Mouse (Mus musculus) stomach, postnatal 0 days (tissue): ENCODE data around the gene Galnt14. TPM values are rescaled to one million over a fixed set of nuclear protein-coding genes. Genes with fewer than 3 reads are reported as not detected.

ENCODE experiments used
- ATAC-seq: fragments of 200-750 bp; cut with Nextera tagmentation; 2 replicates; pipeline ENCODE4 v1.8.0; 2017; ENCODE audit not compliant: low FRiP score, low TSS enrichment
- DNase-seq: peaks from one replicate; pipeline ENCODE4 v3.0.0-alpha.2; 2016; ENCODE audit warnings: low spot score
- H3K27ac ChIP-seq: fragments of 300-500 bp; sonication (generic); replicated peaks from 2 replicates; pipeline ENCODE4 v1.5.1; 2014; ENCODE audit warnings: mild to moderate bottlenecking, control low read depth
- H3K27me3 ChIP-seq: fragments of 300-500 bp; sonication (generic); 2 replicates; pipeline ENCODE4 v1.6.1; 2014; ENCODE audit warnings: low read length; ENCODE audit not compliant: control insufficient read depth, insufficient read depth
- H3K36me3 ChIP-seq: fragments of 300-500 bp; sonication (generic); 2 replicates; pipeline ENCODE4 v1.6.1; 2014; ENCODE audit warnings: low read length, mixed read lengths; ENCODE audit not compliant: control insufficient read depth, insufficient read depth
- H3K4me1 ChIP-seq: fragments of 300-500 bp; sonication (generic); replicated peaks from 2 replicates; pipeline ENCODE4 v1.6.1; 2014; ENCODE audit warnings: antibody characterized with exemption; ENCODE audit not compliant: control insufficient read depth, insufficient read depth
- H3K4me2 ChIP-seq: fragments of 300-500 bp; sonication (generic); replicated peaks from 2 replicates; pipeline ENCODE4 v1.6.1; 2014; ENCODE audit warnings: low read depth, mild to moderate bottlenecking, control low read depth, moderate library complexity
- H3K4me3 ChIP-seq: fragments of 300-500 bp; sonication (generic); 2 replicates; pipeline ENCODE4 v1.5.1; 2014; ENCODE audit warnings: low read depth, low read length, control low read depth
- H3K9ac ChIP-seq: fragments of 300-500 bp; sonication (generic); 2 replicates; pipeline ENCODE4 v1.6.1; 2014; ENCODE audit warnings: mild to moderate bottlenecking, low read length, control low read depth, mixed read lengths
- H3K9me3 ChIP-seq: fragments of 300-500 bp; sonication (generic); 2 replicates; pipeline ENCODE4 v1.6.1; 2016; ENCODE audit warnings: low read length; ENCODE audit not compliant: control insufficient read depth
- CTCF ChIP-seq: IDR thresholded peaks from 2 replicates; pipeline ENCODE4 v1.5.1; 2016; ENCODE audit warnings: antibody characterized with exemption, low read depth, mild to moderate bottlenecking, moderate library complexity
- EP300 ChIP-seq: optimal IDR thresholded peaks from 2 replicates; pipeline ENCODE3; 2016; ENCODE audit warnings: antibody characterized with exemption
- WGBS: fragments of 180-500 bp; shearing (Covaris S2); extraction: QIAGEN DNeasy Blood & Tissue Kit; methylation state at CpG from one replicate; pipeline ENCODE4 v1.1.7; 2014; 5-methylcytosine and 5-hydroxymethylcytosine counted together
- polyA plus RNA-seq: library from polyadenylated mRNA; unstranded; fragments of >200 nt; fragmentation: Nextera tagmentation; extraction: Ambion mirVana; gene quantifications from 2 replicates; pipeline ENCODE4 v1.2.1, GENCODE M21; 2015

Gene Galnt14
- polyA plus RNA-seq, 1 experiment from 2014 or later = 0.07 TPM

DNA sequence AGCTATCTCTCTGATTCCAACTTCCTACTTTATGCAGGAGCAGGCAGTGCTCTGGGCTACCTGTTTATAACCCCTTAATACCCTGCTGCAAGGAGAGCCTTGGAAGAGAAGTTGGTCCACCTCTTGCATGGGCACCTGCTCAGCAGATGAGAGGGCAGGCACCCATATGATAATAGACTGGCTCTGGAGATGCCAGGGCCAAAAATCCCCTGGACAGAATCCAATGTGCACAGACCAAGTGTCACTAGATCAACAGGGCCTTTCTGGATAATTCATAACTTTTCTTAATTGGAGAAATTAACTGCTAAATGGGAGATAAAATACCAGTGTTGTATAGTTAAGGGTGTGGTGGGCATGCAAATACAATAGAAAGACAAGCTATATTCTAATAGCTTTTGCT lies 6.7 kb downstream of the Galnt14 start:
- Histone ChIP-seq H3K4me2 (no peak overlapping the region), H3K27ac (no peak overlapping the region), H3K9me3 (no peaks in the 10 kb centered on the region), H3K27me3 (no peaks in the 10 kb centered on the region), H3K9ac (no peak overlapping the region), H3K4me3 (no peak overlapping the region), H3K36me3 (no peaks in the 10 kb centered on the region), H3K4me1 (no peaks in the 10 kb centered on the region)
- no peak for TF ChIP-seq EP300
- TF ChIP-seq CTCF = no peak
- no peak for DNase-seq
- ATAC-seq = no peak

DNA sequence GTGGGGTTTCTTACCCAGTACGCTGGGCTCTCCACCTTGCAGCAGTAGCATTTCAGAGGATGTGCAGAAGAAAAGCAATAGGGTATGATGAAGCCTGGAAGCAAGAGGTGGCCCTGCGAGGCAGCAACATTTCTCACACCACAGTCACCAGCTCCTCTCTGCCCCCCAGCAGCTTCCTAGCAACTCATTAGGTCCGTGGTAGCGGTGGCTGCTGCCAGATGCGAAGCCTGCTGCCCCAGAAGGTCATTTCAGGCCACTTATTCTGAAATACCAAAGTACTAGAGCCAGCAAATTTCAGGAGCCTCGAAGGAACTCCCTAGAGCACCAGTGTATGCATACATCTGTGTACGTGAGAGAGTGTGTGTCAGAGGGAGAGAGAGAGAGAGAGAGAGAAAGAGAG lies 9.2 kb downstream of the Galnt14 start:
- H3K27ac ChIP-seq = no peak overlapping the region
- no peaks in the 10 kb centered on the region for H3K9me3 ChIP-seq
- no peak for DNase-seq
- ATAC-seq = no peak
- H3K9ac ChIP-seq = no peak overlapping the region
- no peaks in the 10 kb centered on the region for H3K27me3 ChIP-seq
- H3K4me3 ChIP-seq = no peak overlapping the region
- 36% methylated on average over 7 of the region's 7 CpGs for WGBS
- no peaks in the 10 kb centered on the region for H3K36me3 ChIP-seq
- no peak for TF ChIP-seq CTCF
- no peak for TF ChIP-seq EP300
- no peaks in the 10 kb centered on the region for H3K4me1 ChIP-seq
- H3K4me2 ChIP-seq = no peak overlapping the region

GRCm38 (mm10) chr17:73699881-73700280 lies 10.4 kb downstream of the Galnt14 start:
- Histone ChIP-seq H3K9me3 (no peaks in the 10 kb centered on the region), H3K36me3 (no peaks in the 10 kb centered on the region), H3K9ac (no peak overlapping the region), H3K27ac (no peak overlapping the region), H3K27me3 (no peaks in the 10 kb centered on the region), H3K4me2 (no peak overlapping the region), H3K4me1 (no peaks in the 10 kb centered on the region), H3K4me3 (no peak overlapping the region)
- DNase-seq = no peak
- 64% methylated on average over 6 of the region's 6 CpGs for WGBS
- no peak for ATAC-seq
- TF ChIP-seq CTCF (no peak), EP300 (no peak)

- no peaks in the 10 kb centered on the region for H3K9me3 ChIP-seq
- 80% methylated on average over 3 of the region's 3 CpGs for WGBS
- H3K36me3 ChIP-seq = no peaks in the 10 kb centered on the region
- DNase-seq (no peak), ATAC-seq (no peak)
- no peaks in the 10 kb centered on the region for H3K4me1 ChIP-seq
- no peak overlapping the region for H3K4me3 ChIP-seq
- no peaks in the 10 kb centered on the region for H3K27me3 ChIP-seq
- H3K27ac ChIP-seq = no peak overlapping the region
- TF ChIP-seq EP300 (no peak), CTCF (no peak)
- no peak overlapping the region for H3K4me2 ChIP-seq
- H3K9ac ChIP-seq = no peak overlapping the region
These were observed 15.9 kb downstream of the Galnt14 start for GRCm38 (mm10) chr17:73694206-73694952.

DNA sequence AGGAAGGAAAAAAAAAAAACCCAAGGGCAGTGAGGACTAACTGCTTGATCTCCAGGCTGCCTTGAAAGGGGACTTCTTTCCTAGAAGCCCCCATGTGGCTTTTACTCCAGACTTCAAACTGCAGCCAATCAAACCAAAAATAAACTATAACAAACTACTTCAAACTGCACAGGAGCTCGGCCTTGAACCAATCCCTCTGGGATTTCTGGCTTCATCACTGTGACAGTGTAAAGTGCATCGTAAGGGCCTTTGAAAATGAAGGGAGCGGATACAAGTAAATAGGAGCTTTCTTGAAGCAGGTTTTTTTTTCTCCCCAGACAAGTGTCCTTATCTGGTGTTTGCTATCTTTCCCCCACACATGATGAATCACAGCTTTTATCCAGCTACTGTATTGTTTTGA lies 22.0 kb downstream of the Galnt14 start:
- Histone ChIP-seq H3K27me3 (no peaks in the 10 kb centered on the region), H3K4me3 (no peak overlapping the region), H3K27ac (no peak overlapping the region), H3K9ac (no peak overlapping the region), H3K9me3 (no peaks in the 10 kb centered on the region), H3K4me1 (no peaks in the 10 kb centered on the region), H3K4me2 (no peak overlapping the region), H3K36me3 (no peaks in the 10 kb centered on the region)
- 68% methylated on average over 3 of the region's 3 CpGs for WGBS
- ATAC-seq (no peak), DNase-seq (no peak)
- TF ChIP-seq CTCF (no peak), EP300 (no peak)

- WGBS = 83% methylated on average over 8 of the region's 8 CpGs
- Histone ChIP-seq H3K9ac (no peak overlapping the region), H3K4me2 (no peak overlapping the region), H3K4me3 (no peak overlapping the region), H3K9me3 (no peaks in the 10 kb centered on the region), H3K27me3 (no peaks in the 10 kb centered on the region), H3K4me1 (no peaks in the 10 kb centered on the region), H3K36me3 (no peaks in the 10 kb centered on the region), H3K27ac (no peak overlapping the region)
- no peak for TF ChIP-seq EP300
- no peak for TF ChIP-seq CTCF
- DNase-seq (no peak), ATAC-seq (no peak)
These were observed 24.0 kb downstream of the Galnt14 start for GRCm38 (mm10) chr17:73686292-73686691.
